Mouse (Mus musculus) neural tube, embryonic 10.5 days (tissue): ENCODE data around the gene Rabac1.

ENCODE experiments used
- DNase-seq: peaks from one replicate; pipeline ENCODE4 v3.0.0-alpha.2; 2017; ENCODE audit warnings: low spot score; ENCODE audit errors: extremely low spot score

Rabac1 gene

GRCm38 (mm10) chr7:24971972-24972893 is at the start of gene Rabac1:
Gene Rabac1, minus strand, starts transcription at chr7:24972754.
- peak; percentile 85 for DNase-seq

- DNase-seq, result no peak
Measured at GRCm38 (mm10) chr7:25011592-25011991, 39.0 kb upstream of the Rabac1 start.

GRCm38 (mm10) chr7:25010090-25010913 is 37.7 kb upstream of the Rabac1 start:
- peak; percentile 74 for DNase-seq

GRCm38 (mm10) chr7:25009099-25009700 is 36.6 kb upstream of the Rabac1 start:
- peak; percentile 25 for DNase-seq

- peak; percentile 74 for DNase-seq
Measured at GRCm38 (mm10) chr7:25008635-25009034, 36.1 kb upstream of the Rabac1 start.

- DNase-seq, result peak; percentile 40
Measured at GRCm38 (mm10) chr7:25007609-25008374, 35.2 kb upstream of the Rabac1 start.

- DNase-seq, result no peak
Measured at GRCm38 (mm10) chr7:25006586-25007364, 34.2 kb upstream of the Rabac1 start.

- no peak for DNase-seq
Measured at GRCm38 (mm10) chr7:25006171-25006570, 33.6 kb upstream of the Rabac1 start.

- peak; percentile 42 for DNase-seq
Measured at GRCm38 (mm10) chr7:25005421-25006065, 33.0 kb upstream of the Rabac1 start, which contains the start of gene Atp1a3. Gene Atp1a3, minus strand, starts transcription at chr7:25005958.

GRCm38 (mm10) chr7:25004806-25005205 is 32.3 kb upstream of the Rabac1 start:
- DNase-seq, result no peak

- no peak for DNase-seq
Measured at GRCm38 (mm10) chr7:25003820-25004388, 31.4 kb upstream of the Rabac1 start.

- no peak for DNase-seq
Measured at GRCm38 (mm10) chr7:25003291-25003690, 30.7 kb upstream of the Rabac1 start.

GRCm38 (mm10) chr7:25000711-25001110 is 28.2 kb upstream of the Rabac1 start:
- no peak for DNase-seq

GRCm38 (mm10) chr7:25000211-25000610 is 27.7 kb upstream of the Rabac1 start:
- DNase-seq, result no peak

GRCm38 (mm10) chr7:24993081-24993480 is 20.5 kb upstream of the Rabac1 start:
- DNase-seq, result no peak

- DNase-seq, result no peak
Measured at GRCm38 (mm10) chr7:24990478-24990877, 17.9 kb upstream of the Rabac1 start.

- no peak for DNase-seq
Measured at GRCm38 (mm10) chr7:24987941-24988340, 15.4 kb upstream of the Rabac1 start.

GRCm38 (mm10) chr7:24985799-24986198 is 13.2 kb upstream of the Rabac1 start:
- DNase-seq, result no peak

GRCm38 (mm10) chr7:24984307-24984706 is 11.8 kb upstream of the Rabac1 start:
- no peak for DNase-seq
